Mouse (Mus musculus): Measurements from ENCODE around the gene Slc45a2. TPM values are rescaled to one million over a fixed set of nuclear protein-coding genes. Genes with fewer than 3 reads are reported as not detected.

The Slc45a2 gene
- polyA plus RNA-seq, 1 experiment from 2014 or later = not detected

DNA sequence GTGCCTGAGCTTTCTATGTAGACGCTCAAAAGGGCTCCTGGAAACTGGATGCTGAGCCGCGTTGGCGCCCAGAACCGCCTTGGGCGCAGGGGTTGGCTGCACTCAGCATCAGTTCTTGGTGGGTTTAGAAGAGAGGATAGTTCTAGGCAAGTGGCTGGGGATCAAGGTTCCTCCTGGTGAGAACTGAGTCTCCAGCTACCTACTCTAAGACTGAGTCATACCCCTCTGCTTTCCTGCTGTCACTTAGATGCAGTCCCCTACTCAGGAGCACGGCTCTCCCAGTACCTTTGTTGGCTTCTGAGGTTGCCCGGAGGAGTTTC, 36.8 kb downstream of the Slc45a2 start:
- Histone ChIP-seq H3K36me3 (ENCODE audit: control insufficient read depth, insufficient read depth) (no peaks in the 10 kb centered on the region), H3K4me3 (ENCODE audit: low read depth, low read length) (peak overlapping the region; percentile 31), H3K4me1 (replicated peaks; ENCODE audit: control insufficient read depth, insufficient read depth, low read length) (0 out of 2 replicates have a peak, but pooled peaks cover 4% of the 10 kb centered on the region), H3K27ac (ENCODE audit: low read depth, low read length) (no peak overlapping the region), H3K4me2 (replicated peaks; ENCODE audit: low read depth) (peak overlapping the region; percentile 58; the same call in 1 of the 2 replicates), H3K9me3 (ENCODE audit: control insufficient read depth) (no peaks in the 10 kb centered on the region), H3K9ac (ENCODE audit: low read depth, low read length) (no peak overlapping the region), H3K27me3 (replicated peaks; ENCODE audit: control insufficient read depth, insufficient read depth, low read length) (peaks cover 43% of the 10 kb centered on the region)
- WGBS = 3% methylated on average over 8 of the region's 8 CpGs
- TF ChIP-seq CTCF (IDR thresholded peaks at IDR 0.05; ENCODE audit: low read depth) = no peak
- ATAC-seq = no peak

- H3K9me3 ChIP-seq (ENCODE audit: control insufficient read depth) = no peaks in the 10 kb centered on the region
- no peak within 1 kb of the TSS for H3K9ac ChIP-seq (ENCODE audit: low read depth, low read length)
- H3K4me3 ChIP-seq (ENCODE audit: low read depth, low read length) = peak within 1 kb of the TSS; percentile 31
- TF ChIP-seq CTCF (IDR thresholded peaks at IDR 0.05; ENCODE audit: low read depth) = no peak
- H3K4me2 ChIP-seq (replicated peaks; ENCODE audit: low read depth) = peak within 1 kb of the TSS; percentile 58
- no peak within 1 kb of the TSS for H3K27ac ChIP-seq (ENCODE audit: low read depth, low read length)
- ATAC-seq = no peak
- H3K36me3 ChIP-seq (ENCODE audit: control insufficient read depth, insufficient read depth) = no peaks in the 10 kb centered on the region
- H3K4me1 ChIP-seq (replicated peaks; ENCODE audit: control insufficient read depth, insufficient read depth, low read length) = 0 out of 2 replicates have a peak, but pooled peaks cover 4% of the 10 kb centered on the region
- peaks cover 43% of the 10 kb centered on the region for H3K27me3 ChIP-seq (replicated peaks; ENCODE audit: control insufficient read depth, insufficient read depth, low read length)
- WGBS = 4% methylated on average over 16 of the region's 16 CpGs
These were observed 37.2 kb downstream of the Slc45a2 start, which contains the start of gene Rxfp3 for GRCm38 (mm10) chr15:11037711-11038110. Gene Rxfp3, minus strand, starts transcription at chr15:11037991.

- 0 out of 2 replicates have a peak, but pooled peaks cover 4% of the 10 kb centered on the region for H3K4me1 ChIP-seq (replicated peaks; ENCODE audit: control insufficient read depth, insufficient read depth, low read length)
- H3K36me3 ChIP-seq (ENCODE audit: control insufficient read depth, insufficient read depth) = no peaks in the 10 kb centered on the region
- H3K27ac ChIP-seq (ENCODE audit: low read depth, low read length) = no peak overlapping the region
- 2% methylated on average over 12 of the region's 12 CpGs for WGBS
- no peak overlapping the region for H3K4me2 ChIP-seq (replicated peaks; ENCODE audit: low read depth)
- no peak overlapping the region for H3K9ac ChIP-seq (ENCODE audit: low read depth, low read length)
- no peak overlapping the region for H3K4me3 ChIP-seq (ENCODE audit: low read depth, low read length)
- no peaks in the 10 kb centered on the region for H3K9me3 ChIP-seq (ENCODE audit: control insufficient read depth)
- peak; percentile 79 for TF ChIP-seq CTCF (IDR thresholded peaks at IDR 0.05; ENCODE audit: low read depth)
- peaks cover 37% of the 10 kb centered on the region for H3K27me3 ChIP-seq (replicated peaks; ENCODE audit: control insufficient read depth, insufficient read depth, low read length)
- no peak for ATAC-seq
These were observed 38.0 kb downstream of the Slc45a2 start for GRCm38 (mm10) chr15:11038476-11038875.

DNA sequence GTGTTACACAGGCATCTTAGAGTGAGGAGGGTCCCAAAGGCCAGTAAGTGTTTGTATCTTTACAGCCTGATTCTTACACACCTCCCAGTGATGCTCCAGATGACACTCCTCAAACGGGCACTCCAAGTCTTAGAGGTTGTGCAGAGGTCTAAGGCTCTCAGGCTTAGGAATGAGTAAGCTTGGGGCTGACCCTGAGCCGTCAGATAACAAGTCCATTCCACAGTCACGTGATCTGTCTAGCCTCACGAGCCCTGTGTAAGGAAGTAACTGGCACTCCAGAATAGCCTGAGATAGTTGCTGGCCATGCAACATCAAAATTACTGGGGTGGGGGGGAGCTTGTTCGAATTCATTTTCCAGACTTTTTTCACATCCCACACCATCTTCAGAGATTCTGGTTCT, 39.5 kb downstream of the Slc45a2 start:
- WGBS = 38% methylated on average over 5 of the region's 5 CpGs
- ATAC-seq = no peak
- TF ChIP-seq CTCF (IDR thresholded peaks at IDR 0.05; ENCODE audit: low read depth) = no peak

GRCm38 (mm10) chr15:11041229-11041628, 40.7 kb downstream of the Slc45a2 start:
- H3K4me1 ChIP-seq (replicated peaks; ENCODE audit: control insufficient read depth, insufficient read depth, low read length) = 0 out of 2 replicates have a peak, but pooled peaks cover 4% of the 10 kb centered on the region
- peaks cover 22% of the 10 kb centered on the region for H3K27me3 ChIP-seq (replicated peaks; ENCODE audit: control insufficient read depth, insufficient read depth, low read length)
- H3K4me2 ChIP-seq (replicated peaks; ENCODE audit: low read depth) = no peak overlapping the region
- H3K36me3 ChIP-seq (ENCODE audit: control insufficient read depth, insufficient read depth) = no peaks in the 10 kb centered on the region
- no peak overlapping the region for H3K27ac ChIP-seq (ENCODE audit: low read depth, low read length)
- no peak overlapping the region for H3K4me3 ChIP-seq (ENCODE audit: low read depth, low read length)
- H3K9me3 ChIP-seq (ENCODE audit: control insufficient read depth) = no peaks in the 10 kb centered on the region
- H3K9ac ChIP-seq (ENCODE audit: low read depth, low read length) = no peak overlapping the region
- no peak for ATAC-seq
- TF ChIP-seq CTCF (IDR thresholded peaks at IDR 0.05; ENCODE audit: low read depth) = no peak
- WGBS = 90% methylated on average over 2 of the region's 2 CpGs

More for the DNA sequence above, 39.5 kb downstream of the Slc45a2 start:
- H3K4me1 ChIP-seq (replicated peaks; ENCODE audit: control insufficient read depth, insufficient read depth, low read length) = 0 out of 2 replicates have a peak, but pooled peaks cover 4% of the 10 kb centered on the region
- no peak overlapping the region for H3K9ac ChIP-seq (ENCODE audit: low read depth, low read length)
- H3K9me3 ChIP-seq (ENCODE audit: control insufficient read depth) = no peaks in the 10 kb centered on the region
- H3K36me3 ChIP-seq (ENCODE audit: control insufficient read depth, insufficient read depth) = no peaks in the 10 kb centered on the region
- H3K4me2 ChIP-seq (replicated peaks; ENCODE audit: low read depth) = no peak overlapping the region
- peaks cover 33% of the 10 kb centered on the region for H3K27me3 ChIP-seq (replicated peaks; ENCODE audit: control insufficient read depth, insufficient read depth, low read length)
- no peak overlapping the region for H3K27ac ChIP-seq (ENCODE audit: low read depth, low read length)
- H3K4me3 ChIP-seq (ENCODE audit: low read depth, low read length) = no peak overlapping the region

GRCm38 (mm10) chr15:11042828-11043227, 42.3 kb downstream of the Slc45a2 start:
- H3K4me1 ChIP-seq (replicated peaks; ENCODE audit: control insufficient read depth, insufficient read depth, low read length) = no peaks in the 10 kb centered on the region
- no peak overlapping the region for H3K27ac ChIP-seq (ENCODE audit: low read depth, low read length)
- ATAC-seq = no peak
- no peak overlapping the region for H3K9ac ChIP-seq (ENCODE audit: low read depth, low read length)
- no peak overlapping the region for H3K4me3 ChIP-seq (ENCODE audit: low read depth, low read length)
- H3K27me3 ChIP-seq (replicated peaks; ENCODE audit: control insufficient read depth, insufficient read depth, low read length) = peaks cover 6% of the 10 kb centered on the region
- 63% methylated on average over 5 of the region's 5 CpGs for whole genome bisulfite sequencing
- no peaks in the 10 kb centered on the region for H3K9me3 ChIP-seq (ENCODE audit: control insufficient read depth)
- no peak for TF ChIP-seq CTCF (IDR thresholded peaks at IDR 0.05; ENCODE audit: low read depth)
- no peak overlapping the region for H3K4me2 ChIP-seq (replicated peaks; ENCODE audit: low read depth)
- H3K36me3 ChIP-seq (ENCODE audit: control insufficient read depth, insufficient read depth) = no peaks in the 10 kb centered on the region
